Mouse (Mus musculus): ENCODE results near the gene Epo.

The Epo gene

GRCm38 (mm10) chr5:137533117-137533827 lies at the start of gene Epo, which contains the start of gene Gnb2:
Gene Epo, minus strand, starts transcription at chr5:137533242.
Gene Gnb2, minus strand, starts transcription at chr5:137533510.
- peak; percentile 100 for DNase-seq (ENCODE audit: low spot score)

GRCm38 (mm10) chr5:137582702-137583101 lies 49.7 kb upstream of the Epo start:
- DNase-seq (ENCODE audit: low spot score), result peak; percentile 18

GRCm38 (mm10) chr5:137580246-137580645 lies 47.2 kb upstream of the Epo start:
- no peak for DNase-seq (ENCODE audit: low spot score)

- DNase-seq (ENCODE audit: low spot score), result peak; percentile 69
These were observed 41.4 kb upstream of the Epo start for GRCm38 (mm10) chr5:137574470-137574901.

GRCm38 (mm10) chr5:137570691-137571586 lies 37.9 kb upstream of the Epo start:
- no peak for DNase-seq (ENCODE audit: low spot score)

- no peak for DNase-seq (ENCODE audit: low spot score)
These were observed 37.1 kb upstream of the Epo start for GRCm38 (mm10) chr5:137570181-137570580.

GRCm38 (mm10) chr5:137569665-137570064 lies 36.6 kb upstream of the Epo start, which contains the start of gene Tfr2:
Gene Tfr2, plus strand, starts transcription at chr5:137569840.
- DNase-seq (ENCODE audit: low spot score), result no peak

GRCm38 (mm10) chr5:137569031-137569430 lies 36.0 kb upstream of the Epo start:
- no peak for DNase-seq (ENCODE audit: low spot score)

GRCm38 (mm10) chr5:137568223-137568798 lies 35.3 kb upstream of the Epo start:
- DNase-seq (ENCODE audit: low spot score), result no peak

GRCm38 (mm10) chr5:137566416-137566815 lies 33.4 kb upstream of the Epo start:
- DNase-seq (ENCODE audit: low spot score), result no peak

GRCm38 (mm10) chr5:137565744-137566143 lies 32.7 kb upstream of the Epo start:
- DNase-seq (ENCODE audit: low spot score), result no peak

GRCm38 (mm10) chr5:137562965-137563364 lies 29.9 kb upstream of the Epo start:
- DNase-seq (ENCODE audit: low spot score), result no peak

- DNase-seq (ENCODE audit: low spot score), result no peak
These were observed 28.5 kb upstream of the Epo start for GRCm38 (mm10) chr5:137561556-137561955.

GRCm38 (mm10) chr5:137553898-137554297 lies 20.9 kb upstream of the Epo start:
- DNase-seq (ENCODE audit: low spot score), result no peak

GRCm38 (mm10) chr5:137553411-137553837 lies 20.4 kb upstream of the Epo start, which contains the start of gene Actl6b:
Gene Actl6b, plus strand, starts transcription at chr5:137553517.
- peak; percentile 87 for DNase-seq (ENCODE audit: low spot score)

- no peak for DNase-seq (ENCODE audit: low spot score)
These were observed 20.0 kb upstream of the Epo start for GRCm38 (mm10) chr5:137553000-137553399.

- DNase-seq (ENCODE audit: low spot score), result no peak
These were observed 18.1 kb upstream of the Epo start for GRCm38 (mm10) chr5:137551119-137551518.

GRCm38 (mm10) chr5:137549840-137550239 lies 16.8 kb upstream of the Epo start:
- DNase-seq (ENCODE audit: low spot score), result no peak

GRCm38 (mm10) chr5:137545596-137545995 lies 12.6 kb upstream of the Epo start:
- DNase-seq (ENCODE audit: low spot score), result no peak

GRCm38 (mm10) chr5:137544926-137545325 lies 11.9 kb upstream of the Epo start:
- no peak for DNase-seq (ENCODE audit: low spot score)

- DNase-seq (ENCODE audit: low spot score), result no peak
These were observed 8.9 kb upstream of the Epo start for GRCm38 (mm10) chr5:137541768-137542540.

- DNase-seq (ENCODE audit: low spot score), result no peak
These were observed 7.9 kb upstream of the Epo start for GRCm38 (mm10) chr5:137540991-137541390.

Measured in embryo, embryonic 10.5 days (tissue).